Mouse (Mus musculus) cerebellum, adult 2 months (tissue): ENCODE data around the gene Cntd1.

Experiments used
- CTCF ChIP-seq: fragments of 200-500 bp; IDR thresholded peaks from 2 replicates; pipeline ENCODE4 v1.5.1; 2011; ENCODE audit warnings: low read depth, mild to moderate bottlenecking, control low read depth, low read length, moderate library complexity, borderline replicate concordance; ENCODE audit not compliant: insufficient read depth
- POLR2A ChIP-seq: fragments of 200-500 bp; IDR thresholded peaks from 2 replicates; pipeline ENCODE4 v1.6.1; 2011; ENCODE audit warnings: low read length, control low read depth, borderline replicate concordance; ENCODE audit not compliant: insufficient read depth

DNA sequence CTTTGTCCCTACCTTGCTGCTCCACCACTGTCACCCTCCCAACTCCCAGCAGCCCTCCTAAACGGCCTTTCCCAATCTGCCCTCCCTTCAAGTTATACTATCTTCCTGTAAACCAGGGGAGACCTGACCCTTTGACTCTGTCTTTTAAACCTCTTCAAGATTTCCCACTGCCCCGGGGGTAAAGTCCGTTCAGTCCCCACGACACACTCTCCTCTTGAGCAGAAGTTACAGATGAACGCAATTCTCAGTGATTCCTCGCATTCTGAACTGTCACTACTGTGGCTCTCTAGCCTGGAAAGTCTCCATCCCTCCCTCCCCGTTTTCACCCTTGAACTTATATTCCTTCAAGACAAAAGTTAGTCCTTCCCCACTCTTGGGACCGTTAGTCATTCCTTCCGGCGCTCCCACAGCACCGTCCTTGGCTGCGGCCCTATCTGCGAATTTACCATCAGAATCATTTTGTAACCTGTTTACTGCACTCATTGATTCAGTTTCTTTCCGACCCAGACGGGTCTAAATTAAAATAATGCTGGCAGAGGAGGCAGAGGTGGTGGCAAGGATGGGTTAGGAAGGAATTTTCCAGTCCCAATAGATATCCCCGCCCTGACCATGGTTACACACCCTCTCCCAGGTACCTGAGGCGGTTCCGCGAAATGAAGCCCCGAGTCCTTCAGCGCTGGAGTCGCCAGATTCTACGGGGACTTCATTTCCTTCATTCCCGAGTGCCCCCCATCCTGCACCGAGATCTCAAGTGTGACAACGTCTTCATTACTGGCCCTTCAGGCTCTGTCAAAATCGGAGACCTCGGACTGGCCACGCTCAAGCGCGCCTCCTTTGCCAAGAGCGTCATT, 15.4 kb upstream of the Cntd1 start:
- no peak for TF ChIP-seq CTCF
- no peak for TF ChIP-seq POLR2A
